In genomic region chr3:90708523-90709202, GRCm38 (mm10) we compare ENCODE assay signal across 9 mouse cellular contexts. TPM values are rescaled to one million over a fixed set of nuclear protein-coding genes. Genes with fewer than 3 reads are reported as not detected.
DNase-seq lines count a peak whose midpoint lies in the region; ATAC-seq lines count a peak whose summit lies in the region.
"Had no signal": no experiment of that assay in that cellular context is flagged by ENCODE, and none has a peak within 500 bp of the region (broad histone marks: within the 10 kb centered on the region; RNA-seq: fewer than 3 reads in every experiment).

No protein-coding gene starts in this region.

- no peak overlapping the region for H3K4me3 ChIP-seq in hindbrain, embryonic 16.5 days (ENCODE audit: low read length)
- H3K4me3 ChIP-seq: heart, embryonic 13.5 days had no signal

- no peak overlapping the region for H3K9ac ChIP-seq in hindbrain, embryonic 16.5 days (ENCODE audit: low read depth, low read length)
- H3K9ac ChIP-seq: heart, embryonic 13.5 days had no signal

- no peak for DNase-seq in cerebellum, adult 11 months
- DNase-seq in right cerebral cortex, adult 18-20 months = peak; percentile 29
- DNase-seq in right cerebral cortex, postnatal 4 days = no peak
- peak; percentile 63 for DNase-seq in embryo, embryonic 10 days (ENCODE audit: low spot score)
- peak; percentile 19 for DNase-seq in lung, postnatal 14 days
- peak; percentile 12 for DNase-seq in skeletal muscle tissue, adult 2 months (ENCODE audit: low read depth, low spot score)

- H3K36me3 ChIP-seq in hindbrain, embryonic 16.5 days (ENCODE audit: control insufficient read depth, insufficient read depth, low read length) = no peaks in the 10 kb centered on the region
- H3K36me3 ChIP-seq: heart, embryonic 13.5 days had no signal

- H3K4me2 ChIP-seq in hindbrain, embryonic 16.5 days (ENCODE audit: low read length) = no peak overlapping the region
- H3K4me2 ChIP-seq: heart, embryonic 13.5 days had no signal

- no peak overlapping the region for H3K27ac ChIP-seq in hindbrain, embryonic 16.5 days (ENCODE audit: low read depth, low read length)
- H3K27ac ChIP-seq: heart, embryonic 13.5 days had no signal

- H3K9me3 ChIP-seq in hindbrain, embryonic 16.5 days (ENCODE audit: control insufficient read depth, low read length) = no peaks in the 10 kb centered on the region
- H3K9me3 ChIP-seq: heart, embryonic 13.5 days had no signal

- H3K27me3 ChIP-seq in hindbrain, embryonic 16.5 days (replicated peaks; ENCODE audit: control insufficient read depth, insufficient read depth, low read length) = no peaks in the 10 kb centered on the region
- H3K27me3 ChIP-seq: heart, embryonic 13.5 days had no signal

- 24% methylated on average over 4 of the region's 4 CpGs for WGBS in hindbrain, embryonic 16.5 days

- peak; percentile 62; the same call in 1 of the 2 replicates for ATAC-seq in cerebellum, adult (ENCODE audit: insufficient number of reproducible peaks, low FRiP score, low TSS enrichment)
- ATAC-seq in hindbrain, embryonic 16.5 days = peak; percentile 85

- H3K4me1 ChIP-seq in hindbrain, embryonic 16.5 days (ENCODE audit: control insufficient read depth, insufficient read depth, low read depth, low read length) = no peaks in the 10 kb centered on the region
- H3K4me1 ChIP-seq: heart, embryonic 13.5 days had no signal

RNA-seq across cellular contexts. Expression of gene S100a9, which starts 13.1 kb away (rescaled TPM):
- 3.1 and 5.5 TPM in 2 replicates for polyA plus RNA-seq in hindbrain, embryonic 16.5 days (2015; fragmentation: Nextera tagmentation; extraction: Ambion mirVana)

RNA-seq across cellular contexts. Expression of gene Pglyrp4, which starts 18.0 kb away (rescaled TPM):
- not detected in 2 replicates for polyA plus RNA-seq in hindbrain, embryonic 16.5 days (2015; fragmentation: Nextera tagmentation; extraction: Ambion mirVana)
- polyA plus RNA-seq: heart, embryonic 13.5 days had no signal

RNA-seq across cellular contexts. Expression of gene S100a8, which starts 39.9 kb away (rescaled TPM):
- polyA plus RNA-seq in hindbrain, embryonic 16.5 days (2015; fragmentation: Nextera tagmentation; extraction: Ambion mirVana) = 2.2 and 6.7 TPM in 2 replicates

RNA-seq across cellular contexts. Expression of gene S100a7a, which starts 54.8 kb away (rescaled TPM):
- polyA plus RNA-seq in hindbrain, embryonic 16.5 days (2015; fragmentation: Nextera tagmentation; extraction: Ambion mirVana) = 0.20 and 0.24 TPM in 2 replicates
- polyA plus RNA-seq: heart, embryonic 13.5 days had no signal

Comparison
In these comparisons a context has a peak if more than half of its experiments do, and no peak if none do; other contexts are left out.
1. DNase-seq: peak in right cerebral cortex, adult 18-20 months (single experiment), embryo, embryonic 10 days (single experiment), lung, postnatal 14 days (single experiment) and skeletal muscle tissue, adult 2 months (single experiment); none in cerebellum, adult 11 months (single experiment) and right cerebral cortex, postnatal 4 days (single experiment).